Mouse (Mus musculus): ENCODE results near the gene Mrps12. TPM values are rescaled to one million over a fixed set of nuclear protein-coding genes. Genes with fewer than 3 reads are reported as not detected.

Mrps12 gene
- polyA plus RNA-seq, 1 experiment from 2014 or later: 116 TPM

DNA sequence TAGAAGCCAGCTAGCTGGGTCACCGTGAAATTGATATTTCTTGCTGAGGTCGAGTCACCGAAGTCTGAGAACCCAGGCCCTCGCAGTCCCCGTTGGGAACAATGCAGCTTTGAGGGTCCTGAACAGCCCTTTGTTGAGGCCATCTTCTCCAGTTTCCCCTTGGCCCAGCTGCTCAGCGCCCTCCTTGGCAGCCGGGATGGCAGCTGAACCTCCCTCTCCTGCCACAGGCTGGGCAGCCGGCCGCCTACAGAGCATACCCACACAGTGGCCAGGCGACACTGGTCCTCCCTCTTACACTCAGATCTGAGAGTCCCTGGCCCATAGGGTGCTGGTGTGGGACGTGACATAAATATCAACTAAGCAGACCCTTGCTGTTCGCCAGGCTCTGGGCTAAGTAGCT is 32.5 kb upstream of the Mrps12 start:
- WGBS: 43% methylated on average over 12 of the region's 12 CpGs
- Histone ChIP-seq H3K36me3 (peaks cover 25% of the 10 kb centered on the region), H3K4me2 (replicated peaks) (no peak overlapping the region), H3K4me1 (peaks cover 7% of the 10 kb centered on the region), H3K9me3 (replicated peaks) (no peaks in the 10 kb centered on the region), H3K27ac (peak overlapping the region; percentile 58), H3K9ac (no peak overlapping the region), H3K27me3 (no peaks in the 10 kb centered on the region), H3K4me3 (no peak overlapping the region)
- ATAC-seq (ENCODE audit: low FRiP score): peak; percentile 49; the same call in 1 of the 2 replicates

DNA sequence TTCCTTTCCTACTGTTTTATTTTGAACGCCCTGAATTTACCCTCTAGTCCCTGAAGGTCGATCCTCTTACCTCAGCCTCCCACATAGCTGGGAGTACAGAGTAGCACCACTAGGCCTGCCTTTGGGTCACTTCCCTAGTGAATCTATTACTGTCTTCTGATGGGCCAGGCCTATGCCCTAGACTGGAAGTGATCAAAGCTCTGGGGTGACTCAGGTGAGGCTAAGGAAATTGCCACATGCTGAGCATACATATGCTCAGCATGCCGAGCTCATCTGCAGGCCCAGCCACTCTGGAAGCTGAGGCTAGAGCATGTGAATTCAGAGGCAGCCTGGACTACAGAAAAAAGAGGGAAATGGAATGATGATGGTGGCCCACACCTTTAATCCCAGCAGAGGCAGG is 31.5 kb upstream of the Mrps12 start:
- no peak overlapping the region for H3K4me3 ChIP-seq
- no peak for ATAC-seq (ENCODE audit: low FRiP score)
- peaks cover 8% of the 10 kb centered on the region for H3K4me1 ChIP-seq
- 0 out of 2 replicates have a peak overlapping the region, but pooled peaks have one; percentile 58 for H3K27ac ChIP-seq
- no peak overlapping the region for H3K4me2 ChIP-seq (replicated peaks)
- 59% methylated on average over 3 of the region's 3 CpGs for WGBS
- H3K27me3 ChIP-seq: no peaks in the 10 kb centered on the region
- peaks cover 18% of the 10 kb centered on the region for H3K36me3 ChIP-seq
- H3K9ac ChIP-seq: 0 out of 2 replicates have a peak overlapping the region, but pooled peaks have one; percentile 28
- H3K9me3 ChIP-seq (replicated peaks): no peaks in the 10 kb centered on the region

DNA sequence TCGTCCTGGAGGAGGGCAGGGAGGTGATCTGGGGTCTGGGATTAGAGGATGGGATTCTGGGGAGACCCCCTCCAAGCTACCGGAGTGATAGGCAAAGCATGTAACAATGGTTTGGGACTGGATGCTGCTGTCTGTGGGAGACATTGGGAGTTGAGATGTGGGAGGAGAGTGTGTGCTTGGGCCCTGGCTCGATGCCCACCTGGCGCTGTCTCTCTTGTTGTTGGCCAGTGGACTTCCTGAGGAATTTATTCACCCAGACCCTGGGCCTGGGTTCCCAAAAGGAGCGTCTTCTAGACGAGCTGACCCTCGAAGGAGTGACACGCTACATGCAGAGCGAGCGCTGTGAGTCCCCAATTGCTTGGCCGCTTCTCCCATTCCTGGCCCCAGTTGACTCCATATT is 30.2 kb upstream of the Mrps12 start:
- no peak overlapping the region for H3K4me3 ChIP-seq
- no peak overlapping the region for H3K9ac ChIP-seq
- H3K4me1 ChIP-seq: peaks cover 20% of the 10 kb centered on the region
- no peak overlapping the region for H3K27ac ChIP-seq
- ATAC-seq (ENCODE audit: low FRiP score): no peak
- no peaks in the 10 kb centered on the region for H3K9me3 ChIP-seq (replicated peaks)
- H3K36me3 ChIP-seq: peaks cover 9% of the 10 kb centered on the region
- H3K27me3 ChIP-seq: no peaks in the 10 kb centered on the region
- no peak overlapping the region for H3K4me2 ChIP-seq (replicated peaks)
- WGBS: 93% methylated on average over 11 of the region's 11 CpGs

- Histone ChIP-seq H3K9ac (no peak overlapping the region), H3K36me3 (no peaks in the 10 kb centered on the region), H3K4me2 (replicated peaks) (no peak overlapping the region), H3K9me3 (replicated peaks) (no peaks in the 10 kb centered on the region), H3K4me1 (peaks cover 27% of the 10 kb centered on the region), H3K4me3 (no peak overlapping the region), H3K27ac (no peak overlapping the region), H3K27me3 (no peaks in the 10 kb centered on the region)
- no peak for ATAC-seq (ENCODE audit: low FRiP score)
- WGBS: 89% methylated on average over 3 of the region's 3 CpGs
These were observed 28.7 kb upstream of the Mrps12 start for GRCm38 (mm10) chr7:28770309-28770708.

DNA sequence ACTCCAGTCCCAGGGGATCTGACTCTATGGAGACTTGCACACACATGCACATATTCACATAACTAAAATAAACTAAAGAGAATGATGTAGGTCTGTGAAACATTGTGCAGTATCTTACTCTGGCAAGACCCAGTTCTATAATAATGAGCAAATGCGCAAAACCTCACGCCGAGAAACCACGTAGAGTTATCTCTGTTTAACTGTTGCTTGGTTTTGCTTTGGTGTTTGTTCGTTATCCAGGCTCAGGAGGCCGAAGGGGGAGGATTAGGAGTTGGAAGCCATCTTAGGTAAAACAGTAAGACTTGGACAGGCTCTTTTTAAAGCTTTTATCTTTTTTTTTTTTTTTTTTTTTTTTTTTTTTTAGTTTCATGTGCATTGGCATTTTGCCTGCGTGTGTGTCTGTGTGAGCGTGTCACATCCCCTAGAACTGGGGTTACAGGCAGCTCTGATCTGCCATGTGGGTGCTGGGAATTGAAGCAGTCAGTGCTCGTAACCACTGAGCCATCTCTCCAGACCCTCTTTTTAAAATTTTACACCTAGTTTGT is 27.9 kb upstream of the Mrps12 start:
- no peak for ATAC-seq (ENCODE audit: low FRiP score)
- Histone ChIP-seq H3K9me3 (replicated peaks) (no peaks in the 10 kb centered on the region), H3K4me1 (peaks cover 29% of the 10 kb centered on the region), H3K9ac (no peak overlapping the region), H3K4me3 (no peak overlapping the region), H3K36me3 (no peaks in the 10 kb centered on the region), H3K4me2 (replicated peaks) (no peak overlapping the region), H3K27ac (no peak overlapping the region), H3K27me3 (no peaks in the 10 kb centered on the region)
- WGBS: 93% methylated on average over 9 of the region's 9 CpGs

DNA sequence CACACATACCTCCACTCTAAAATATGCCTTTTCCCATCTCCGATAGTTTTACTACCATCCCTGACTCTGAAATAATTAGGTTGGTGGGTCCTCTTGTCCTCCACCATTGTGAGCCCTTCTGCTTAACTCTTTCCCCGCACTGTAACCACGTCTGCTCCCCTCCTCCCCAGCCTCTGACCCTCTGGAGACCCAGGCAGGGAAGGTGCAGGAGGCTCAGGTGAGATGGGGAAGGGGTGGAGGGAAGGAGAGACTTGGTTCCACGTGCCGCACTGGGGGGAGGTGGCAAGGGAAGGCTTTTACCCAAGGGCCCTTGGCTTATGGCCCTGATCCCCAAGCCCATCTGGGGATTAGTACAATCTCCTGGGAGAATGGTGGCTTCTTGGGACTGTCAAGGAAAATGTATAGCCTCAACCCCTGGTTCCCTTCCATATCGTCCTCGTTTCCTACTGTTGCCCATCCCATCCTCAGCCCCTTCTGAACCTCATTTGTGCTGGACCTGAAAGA is 25.9 kb upstream of the Mrps12 start, which contains the start of gene Nfkbib:
Gene Nfkbib, minus strand, starts transcription at position 51 of the 504 bp plus-strand sequence.
- H3K36me3 ChIP-seq: no peaks in the 10 kb centered on the region
- H3K27me3 ChIP-seq: no peaks in the 10 kb centered on the region
- H3K9ac ChIP-seq: peak within 1 kb of the TSS; percentile 84
- peak within 1 kb of the TSS; percentile 75 for H3K4me2 ChIP-seq (replicated peaks)
- peaks cover 23% of the 10 kb centered on the region for H3K4me1 ChIP-seq
- H3K27ac ChIP-seq: no peak within 1 kb of the TSS
- H3K4me3 ChIP-seq: peak within 1 kb of the TSS; percentile 64
- ATAC-seq (ENCODE audit: low FRiP score): no peak
- WGBS: 67% methylated on average over 7 of the region's 7 CpGs
- H3K9me3 ChIP-seq (replicated peaks): no peaks in the 10 kb centered on the region

GRCm38 (mm10) chr7:28766910-28767309 is 25.3 kb upstream of the Mrps12 start:
- ATAC-seq (ENCODE audit: low FRiP score): no peak; the same call in 1 of the 2 replicates

GRCm38 (mm10) chr7:28766173-28766879 is 24.7 kb upstream of the Mrps12 start, which contains the start of gene Sirt2:
Sirt2 (plus strand) TSS chr7:28766735.
- no peak within 1 kb of the TSS for H3K27ac ChIP-seq
- peak; percentile 99 for ATAC-seq (ENCODE audit: low FRiP score)

More at GRCm38 (mm10) chr7:28766910-28767309, 25.3 kb upstream of the Mrps12 start:
- Histone ChIP-seq H3K4me2 (replicated peaks) (peak overlapping the region; percentile 75), H3K9me3 (replicated peaks) (no peaks in the 10 kb centered on the region), H3K4me1 (peaks cover 23% of the 10 kb centered on the region), H3K27me3 (no peaks in the 10 kb centered on the region), H3K36me3 (no peaks in the 10 kb centered on the region), H3K27ac (no peak overlapping the region), H3K4me3 (peak overlapping the region; percentile 64), H3K9ac (peak overlapping the region; percentile 84)
- WGBS: 4% methylated on average over 14 of the region's 14 CpGs

DNA sequence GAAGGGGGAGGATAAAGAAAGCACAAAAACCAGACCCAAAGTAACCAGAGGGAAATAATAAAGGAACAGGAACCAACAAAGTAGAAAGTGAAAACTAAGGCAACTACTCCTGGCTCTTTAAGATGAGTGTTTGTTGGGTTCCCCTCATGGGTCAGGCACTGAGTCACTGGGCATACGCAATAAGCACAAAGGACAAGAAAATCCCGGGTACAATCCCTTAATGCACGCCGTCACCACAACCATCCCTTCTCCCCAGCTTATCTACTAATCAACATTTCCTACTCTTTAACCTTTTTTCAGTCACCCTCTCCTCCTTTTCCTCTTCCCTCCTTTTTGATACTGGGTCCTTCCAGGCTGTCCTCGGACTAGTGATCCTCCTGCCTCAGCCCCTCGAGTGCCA is 23.6 kb upstream of the Mrps12 start:
- no peak overlapping the region for H3K9ac ChIP-seq
- WGBS: 89% methylated on average over 6 of the region's 6 CpGs
- H3K4me1 ChIP-seq: peaks cover 23% of the 10 kb centered on the region
- H3K4me3 ChIP-seq: peak overlapping the region; percentile 64
- H3K27me3 ChIP-seq: no peaks in the 10 kb centered on the region
- H3K27ac ChIP-seq: no peak overlapping the region
- H3K4me2 ChIP-seq (replicated peaks): peak overlapping the region; percentile 57
- no peak for ATAC-seq (ENCODE audit: low FRiP score)
- peaks cover 15% of the 10 kb centered on the region for H3K36me3 ChIP-seq
- no peaks in the 10 kb centered on the region for H3K9me3 ChIP-seq (replicated peaks)

More at GRCm38 (mm10) chr7:28766173-28766879, 24.7 kb upstream of the Mrps12 start, which contains the start of gene Sirt2:
- Histone ChIP-seq H3K9ac (peak within 1 kb of the TSS; percentile 84), H3K36me3 (peaks cover 5% of the 10 kb centered on the region), H3K4me3 (peak within 1 kb of the TSS; percentile 64), H3K4me2 (replicated peaks) (peak within 1 kb of the TSS; percentile 75), H3K9me3 (replicated peaks) (no peaks in the 10 kb centered on the region), H3K27me3 (no peaks in the 10 kb centered on the region), H3K4me1 (peaks cover 23% of the 10 kb centered on the region)
- WGBS: under 1% methylated on average over 45 of the region's 45 CpGs

GRCm38 (mm10) chr7:28761907-28762306 is 20.3 kb upstream of the Mrps12 start:
- Histone ChIP-seq H3K27ac (no peak overlapping the region), H3K9ac (no peak overlapping the region), H3K4me2 (replicated peaks) (no peak overlapping the region), H3K9me3 (replicated peaks) (no peaks in the 10 kb centered on the region), H3K4me1 (peaks cover 10% of the 10 kb centered on the region), H3K27me3 (peaks cover under 1% of the 10 kb centered on the region; the same call in 1 of the 2 replicates), H3K4me3 (no peak overlapping the region), H3K36me3 (peaks cover 39% of the 10 kb centered on the region)
- 94% methylated on average over 9 of the region's 9 CpGs for whole genome bisulfite sequencing
- no peak for ATAC-seq (ENCODE audit: low FRiP score)

DNA sequence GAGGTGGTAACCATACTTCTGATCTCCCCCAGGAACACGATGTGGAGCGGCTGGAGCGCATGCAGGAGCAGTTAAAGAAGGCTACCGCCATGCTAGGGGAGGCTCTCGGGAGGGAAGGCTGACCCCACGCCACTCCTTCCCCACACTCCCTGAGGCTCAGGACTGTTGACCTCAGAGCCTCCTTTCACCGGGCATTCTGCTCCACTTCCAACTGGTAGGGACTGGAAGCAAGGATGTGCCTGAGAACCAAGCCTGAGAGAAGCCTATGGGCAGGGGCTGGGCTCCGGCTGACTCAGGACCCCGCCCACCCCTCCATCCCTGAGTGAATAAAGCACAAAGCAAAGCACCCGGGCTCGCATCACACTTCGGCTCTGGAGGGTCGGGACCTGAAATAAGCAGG is 17.0 kb upstream of the Mrps12 start:
- no peak for ATAC-seq (ENCODE audit: low FRiP score)
- H3K36me3 ChIP-seq: peaks cover 39% of the 10 kb centered on the region
- 83% methylated on average over 13 of the region's 13 CpGs for WGBS

DNA sequence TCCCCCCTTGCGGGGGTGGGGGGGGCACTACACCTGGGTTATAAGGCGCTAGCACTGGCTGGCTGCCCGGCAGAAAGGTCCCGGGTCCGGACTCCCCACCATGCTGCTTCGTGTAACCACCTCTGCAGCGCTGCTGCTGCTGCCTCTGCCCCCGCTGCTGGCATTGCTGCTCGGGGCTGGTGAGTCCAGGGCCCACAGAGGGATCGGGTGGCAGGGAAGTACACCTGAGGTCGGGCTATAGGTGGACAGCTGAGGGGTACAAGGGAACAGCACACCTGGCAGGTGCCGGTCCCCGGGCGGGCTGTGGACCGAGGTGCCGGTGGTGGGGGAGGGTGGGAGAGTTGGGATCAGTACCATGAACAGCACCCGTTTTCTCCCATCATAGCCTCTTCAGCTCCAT is 14.5 kb upstream of the Mrps12 start, which contains the start of gene Ccer2:
Gene Ccer2, plus strand, starts transcription at position 96 of the 400 bp plus-strand sequence.
- no peak within 1 kb of the TSS for H3K9ac ChIP-seq

More for the DNA sequence above, 17.0 kb upstream of the Mrps12 start:
- Histone ChIP-seq H3K4me1 (peaks cover 5% of the 10 kb centered on the region; the same call in 1 of the 2 replicates), H3K4me2 (replicated peaks) (no peak overlapping the region), H3K9ac (no peak overlapping the region), H3K27me3 (peaks cover 13% of the 10 kb centered on the region), H3K9me3 (replicated peaks) (no peaks in the 10 kb centered on the region), H3K4me3 (no peak overlapping the region), H3K27ac (no peak overlapping the region)

More for the DNA sequence above, 14.5 kb upstream of the Mrps12 start, which contains the start of gene Ccer2:
- Histone ChIP-seq H3K9me3 (replicated peaks) (no peaks in the 10 kb centered on the region), H3K27ac (no peak within 1 kb of the TSS), H3K36me3 (peaks cover 40% of the 10 kb centered on the region), H3K27me3 (peaks cover 13% of the 10 kb centered on the region), H3K4me2 (replicated peaks) (peak within 1 kb of the TSS; percentile 45), H3K4me3 (peak within 1 kb of the TSS; percentile 14; the same call in 1 of the 2 replicates), H3K4me1 (peaks cover 5% of the 10 kb centered on the region; the same call in 1 of the 2 replicates)
- ATAC-seq (ENCODE audit: low FRiP score): peak; percentile 40; the same call in 1 of the 2 replicates
- 5% methylated on average over 17 of the region's 17 CpGs for WGBS
